Mouse (Mus musculus): Measurements from ENCODE around the gene Tmem19. TPM values are rescaled to one million over a fixed set of nuclear protein-coding genes. Genes with fewer than 3 reads are reported as not detected.

The Tmem19 gene
- total RNA-seq, 2 experiments from 2014 or later: 13.7 to 18.3 TPM

GRCm38 (mm10) chr10:115312194-115312593 lies 50.1 kb downstream of the Tmem19 start:
- no peak for DNase-seq (ENCODE audit: low spot score)

- no peak for DNase-seq (ENCODE audit: low spot score)
Measured at GRCm38 (mm10) chr10:115311263-115311965, 50.9 kb downstream of the Tmem19 start.

GRCm38 (mm10) chr10:115309191-115309590 lies 53.1 kb downstream of the Tmem19 start:
- no peak for DNase-seq (ENCODE audit: low spot score)

- no peak for DNase-seq (ENCODE audit: low spot score)
Measured at GRCm38 (mm10) chr10:115307331-115307875, 54.9 kb downstream of the Tmem19 start.

GRCm38 (mm10) chr10:115298683-115299082 lies 63.6 kb downstream of the Tmem19 start:
- DNase-seq (ENCODE audit: low spot score): no peak

GRCm38 (mm10) chr10:115297582-115297981 lies 64.7 kb downstream of the Tmem19 start:
- DNase-seq (ENCODE audit: low spot score): no peak

GRCm38 (mm10) chr10:115296401-115296935 lies 65.8 kb downstream of the Tmem19 start:
- no peak for DNase-seq (ENCODE audit: low spot score)

GRCm38 (mm10) chr10:115295162-115295561 lies 67.1 kb downstream of the Tmem19 start:
- DNase-seq (ENCODE audit: low spot score): no peak

DNA sequence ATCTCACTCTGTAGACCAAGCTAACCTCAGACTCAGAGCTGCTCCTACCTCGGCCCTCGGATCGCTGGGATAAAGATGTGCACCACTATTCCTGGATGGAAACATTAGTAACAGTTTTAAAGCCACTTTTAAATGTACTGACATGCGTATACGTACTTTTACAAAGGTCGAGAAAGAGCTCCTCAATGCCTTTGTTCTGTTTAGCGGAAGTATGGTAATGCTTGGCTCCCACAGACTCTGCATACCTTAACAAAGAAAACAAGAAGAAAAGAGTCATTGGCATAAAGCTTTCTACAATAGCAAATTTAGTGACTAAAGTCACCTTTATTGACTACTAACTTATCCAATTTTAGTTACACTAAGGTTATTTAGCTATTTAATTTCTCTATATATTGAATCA lies 67.6 kb downstream of the Tmem19 start:
- DNase-seq (ENCODE audit: low spot score): no peak

DNA sequence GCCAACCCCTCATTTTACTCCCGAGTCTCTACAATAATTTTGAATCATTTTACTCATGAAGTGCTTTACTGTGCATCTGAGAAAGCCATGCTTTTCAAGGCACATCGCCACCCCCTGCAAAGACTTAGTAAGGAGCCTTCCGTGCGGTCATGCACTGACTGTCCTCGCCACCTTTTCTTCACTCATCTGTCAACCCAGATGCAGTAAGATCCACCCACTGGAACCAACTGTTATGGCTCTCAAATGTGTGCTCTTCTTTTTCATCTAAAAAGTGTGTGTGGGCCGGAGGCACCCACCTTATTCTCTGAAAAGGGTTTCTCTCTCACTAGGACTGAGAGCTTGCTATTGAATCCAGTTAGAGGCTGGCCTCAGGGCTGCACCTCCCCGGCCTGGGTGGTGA lies 68.4 kb downstream of the Tmem19 start:
- no peak for DNase-seq (ENCODE audit: low spot score)

- DNase-seq (ENCODE audit: low spot score): no peak
Measured at GRCm38 (mm10) chr10:115290671-115291070, 71.6 kb downstream of the Tmem19 start.

Other genes starting within 250 kb of the Tmem19 start
- under 1 TPM in 1 of 2 experiments, not detected in 1; 0.17 TPM for gene Tph2, start 177.5 kb downstream of the Tmem19 start, total RNA-seq (2021)
- gene Tbc1d15, start 111.0 kb downstream of the Tmem19 start, total RNA-seq (2021): 10 to 100 TPM; 44.4 to 45.1 TPM
- 10 to 100 TPM; 56.4 to 62.2 TPM for gene Rab21, start 46.9 kb downstream of the Tmem19 start, total RNA-seq (2021)
- 1 to 10 TPM; 7.0 to 8.8 TPM for gene Thap2, start 21.9 kb upstream of the Tmem19 start, total RNA-seq (2021)
- 1 to 10 TPM; 8.0 to 9.3 TPM for gene Zfc3h1, start 22.5 kb upstream of the Tmem19 start, total RNA-seq (2021)
- gene A930009A15Rik, start 207.5 kb upstream of the Tmem19 start, total RNA-seq (2021): not detected
- gene Lgr5, start 225.3 kb upstream of the Tmem19 start, total RNA-seq (2021): under 1 TPM in 1 of 2 experiments, not detected in 1; 0.14 TPM

Data from gastrocnemius, adult 18-20 months (tissue).